Mouse (Mus musculus): ENCODE results near the gene Ube2l6.

DNA sequence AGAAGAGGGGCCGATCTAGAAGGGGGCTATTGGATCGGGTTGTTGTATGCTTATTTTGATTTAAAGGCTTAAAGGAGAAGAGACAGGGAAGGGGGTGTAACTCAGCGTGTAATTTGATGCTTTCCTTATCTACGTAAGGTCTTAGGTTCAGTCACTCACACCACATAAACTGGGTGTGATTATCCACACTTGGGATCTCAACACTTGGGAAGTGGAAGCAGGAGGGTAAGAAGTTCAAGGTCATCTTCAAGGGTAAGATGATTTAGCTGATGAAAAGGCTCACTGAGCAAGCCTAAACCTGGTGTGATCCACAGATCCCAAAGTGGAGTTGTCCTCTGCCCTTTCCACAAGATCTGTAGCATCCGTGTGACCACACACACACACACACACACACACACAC lies 7.9 kb downstream of the Ube2l6 start:
- TF ChIP-seq POLR2A (IDR thresholded peaks at IDR 0.05; ENCODE audit: borderline replicate concordance, control insufficient read depth, low read depth, low read length) (no peak), CTCF (IDR thresholded peaks at IDR 0.05; ENCODE audit: control insufficient read depth, insufficient read depth, low read length) (no peak)
